8 mouse cellular contexts compared by ENCODE assay signal in the genomic region with DNA sequence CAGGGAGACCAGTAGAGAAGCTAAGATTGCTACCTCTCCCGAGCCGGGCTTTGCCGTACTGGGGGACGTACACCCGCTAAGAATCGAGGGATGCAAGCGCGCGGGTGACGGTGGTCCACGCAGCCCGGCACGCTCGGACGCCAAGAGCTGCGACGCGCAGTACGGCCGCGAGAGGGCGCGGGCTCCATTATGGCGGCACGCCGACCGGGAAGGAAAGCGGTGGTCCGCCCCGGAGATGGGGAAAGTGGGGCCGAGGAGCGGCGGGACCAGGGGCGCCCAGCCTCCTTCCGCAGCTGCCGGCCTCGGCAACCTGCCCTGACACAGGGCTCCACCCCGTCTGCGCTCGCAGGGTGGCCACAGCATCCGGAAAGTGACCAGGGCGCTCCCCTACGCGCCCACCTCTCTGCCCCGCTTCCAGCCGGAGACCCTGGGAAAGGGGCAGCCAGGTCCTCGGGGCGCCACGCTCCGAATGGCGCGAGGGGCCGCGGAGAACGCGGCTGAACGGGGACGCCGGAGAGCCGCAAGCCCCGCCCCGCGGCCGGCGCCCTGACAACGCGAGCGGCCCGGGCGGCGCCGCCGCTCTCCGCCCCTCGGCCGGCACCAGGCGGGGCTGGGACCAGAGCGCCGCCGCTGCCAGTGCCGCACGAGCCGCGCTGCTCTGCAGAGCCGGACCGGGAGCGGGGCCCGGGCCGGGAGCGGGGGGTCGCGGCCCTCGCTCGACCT. TPM values are rescaled to one million over a fixed set of nuclear protein-coding genes. Genes with fewer than 3 reads are reported as not detected.
A peak's percentile ranks its signal among the peaks of the same experiment; 100 is the strongest.
DNase-seq lines count a peak whose midpoint lies in the region; ATAC-seq and TF ChIP-seq lines count a peak whose summit lies in the region.

Gene Lpcat4 (plus strand): TSS at position 257 of the 723 bp plus-strand sequence.

- H3K79me2 ChIP-seq in heart, adult 2 months (replicated peaks; ENCODE audit: control insufficient read depth, insufficient read depth, low read length): no peaks in the 10 kb centered on the region

- ATAC-seq in embryonic facial prominence, embryonic 12.5 days (ENCODE audit: insufficient number of reproducible peaks, insufficient read depth, low FRiP score, low TSS enrichment): peak; percentile 83
- ATAC-seq in limb, embryonic 12.5 days (ENCODE audit: insufficient number of reproducible peaks, insufficient read depth, low FRiP score, low TSS enrichment, low read depth): peak; percentile 77
- ATAC-seq in midbrain, embryonic 14.5 days (ENCODE audit: low FRiP score, low TSS enrichment): peak; percentile 87

- H3K9me3 ChIP-seq in embryonic facial prominence, embryonic 12.5 days: no peaks in the 10 kb centered on the region
- no peaks in the 10 kb centered on the region for H3K9me3 ChIP-seq in limb, embryonic 12.5 days
- no peaks in the 10 kb centered on the region for H3K9me3 ChIP-seq in midbrain, embryonic 14.5 days (ENCODE audit: control insufficient read depth, low read length)

- peaks cover 7% of the 10 kb centered on the region for H3K4me1 ChIP-seq in embryonic facial prominence, embryonic 12.5 days
- no peaks in the 10 kb centered on the region; the same call in 1 of the 2 replicates for H3K4me1 ChIP-seq in heart, adult 2 months (ENCODE audit: control insufficient read depth, insufficient read depth, low read length)
- peaks cover 22% of the 10 kb centered on the region for H3K4me1 ChIP-seq in limb, embryonic 12.5 days (replicated peaks)
- 0 out of 2 replicates have a peak, but pooled peaks cover 4% of the 10 kb centered on the region for H3K4me1 ChIP-seq in midbrain, embryonic 14.5 days (ENCODE audit: control insufficient read depth, insufficient read depth, low read length)

- 0 out of 2 replicates have a peak, but pooled peaks have one; percentile 40 for TF ChIP-seq POLR2A in heart, adult 2 months (IDR thresholded peaks at IDR 0.05; ENCODE audit: insufficient read depth, low read depth, low read length)

- no peaks in the 10 kb centered on the region for H3K27me3 ChIP-seq in embryonic facial prominence, embryonic 12.5 days
- H3K27me3 ChIP-seq in heart, adult 2 months (ENCODE audit: control insufficient read depth, insufficient read depth, low read length): no peaks in the 10 kb centered on the region
- no peaks in the 10 kb centered on the region for H3K27me3 ChIP-seq in limb, embryonic 12.5 days
- no peaks in the 10 kb centered on the region for H3K27me3 ChIP-seq in midbrain, embryonic 14.5 days (ENCODE audit: control insufficient read depth, insufficient read depth, low read length)

- peak within 1 kb of the TSS; percentile 96 for H3K27ac ChIP-seq in embryonic facial prominence, embryonic 12.5 days
- peak within 1 kb of the TSS; percentile 87 for H3K27ac ChIP-seq in heart, adult 2 months
- H3K27ac ChIP-seq in limb, embryonic 12.5 days: peak within 1 kb of the TSS; percentile 96
- peak within 1 kb of the TSS; percentile 99 for H3K27ac ChIP-seq in midbrain, embryonic 14.5 days (replicated peaks; ENCODE audit: low read depth, low read length)

- H3K4me2 ChIP-seq in embryonic facial prominence, embryonic 12.5 days (replicated peaks): peak within 1 kb of the TSS; percentile 86
- peak within 1 kb of the TSS; percentile 88 for H3K4me2 ChIP-seq in limb, embryonic 12.5 days
- peak within 1 kb of the TSS; percentile 80 for H3K4me2 ChIP-seq in midbrain, embryonic 14.5 days (ENCODE audit: low read length)

- peaks cover 2% of the 10 kb centered on the region for H3K36me3 ChIP-seq in embryonic facial prominence, embryonic 12.5 days
- H3K36me3 ChIP-seq in heart, adult 2 months (ENCODE audit: control insufficient read depth, insufficient read depth, low read length): no peaks in the 10 kb centered on the region
- peaks cover 6% of the 10 kb centered on the region for H3K36me3 ChIP-seq in limb, embryonic 12.5 days
- peaks cover 14% of the 10 kb centered on the region for H3K36me3 ChIP-seq in midbrain, embryonic 14.5 days (ENCODE audit: control insufficient read depth, insufficient read depth, low read length)

- no peak for TF ChIP-seq EP300 in heart, adult 2 months (IDR thresholded peaks at IDR 0.05; ENCODE audit: insufficient read depth, low read depth, low read length)

- peak; percentile 100 for TF ChIP-seq CTCF in heart, adult 2 months (IDR thresholded peaks at IDR 0.05)

- DNase-seq in 3T3-L1 (ENCODE audit: low read depth, low spot score): peak; percentile 79
- DNase-seq in adrenal gland, postnatal 36 days: peak; percentile 87 to 91
- DNase-seq in heart, adult 2 months: peak; percentile 90 to 94
- peak; percentile 64 to 83 for DNase-seq in kidney, adult 8-10 months
- peak; percentile 97 for DNase-seq in midbrain, embryonic 14.5 days
- DNase-seq in spleen, adult 18-20 months: peak; percentile 75 to 88

- intact Hi-C loops in heart, adult 2 months (cut with DNase I): loop anchor here (1.0 to 2.0 kb wide), 3 partner anchors 22 to 253 kb away; partner anchors contain the start of genes Aven and Nop10

- WGBS in embryonic facial prominence, embryonic 12.5 days: under 1% methylated on average over 92 of the region's 94 CpGs
- WGBS in heart, adult 2 months: under 1% methylated on average over 92 of the region's 94 CpGs
- WGBS in limb, embryonic 12.5 days: under 1% methylated on average over 75 of the region's 94 CpGs
- under 1% methylated on average over 86 of the region's 94 CpGs for WGBS in midbrain, embryonic 14.5 days

- H3K4me3 ChIP-seq in embryonic facial prominence, embryonic 12.5 days: peak within 1 kb of the TSS; percentile 76
- peak within 1 kb of the TSS; percentile 98 for H3K4me3 ChIP-seq in heart, adult 2 months
- peak within 1 kb of the TSS; percentile 74 for H3K4me3 ChIP-seq in limb, embryonic 12.5 days (replicated peaks)
- peak within 1 kb of the TSS; percentile 71 for H3K4me3 ChIP-seq in midbrain, embryonic 14.5 days (replicated peaks; ENCODE audit: low read depth, low read length)

- peak within 1 kb of the TSS; percentile 77 for H3K9ac ChIP-seq in embryonic facial prominence, embryonic 12.5 days
- H3K9ac ChIP-seq in heart, adult 2 months (ENCODE audit: low read depth, low read length): peak within 1 kb of the TSS; percentile 81
- H3K9ac ChIP-seq in limb, embryonic 12.5 days (replicated peaks): peak within 1 kb of the TSS; percentile 80
- peak within 1 kb of the TSS; percentile 94 for H3K9ac ChIP-seq in midbrain, embryonic 14.5 days (replicated peaks; ENCODE audit: low read length)

RNA-seq across cellular contexts. Expression of gene Lpcat4, which starts in this region (rescaled TPM):
- total RNA-seq in adrenal gland, postnatal 36 days (2021): 1 to 10 TPM; 2.8 to 5.9 TPM
- polyA plus RNA-seq in embryonic facial prominence, embryonic 12.5 days (2016; fragmentation: Nextera tagmentation; extraction: Ambion mirVana): 15.1 and 17.7 TPM in 2 replicates
- total RNA-seq in heart, adult 2 months (2021): 1 to 10 TPM; 2.3 TPM
- 6.3 and 11.4 TPM in 2 replicates for polyA plus RNA-seq in heart, adult 2 months (2012; rRNA removed)
- 12.9 and 14.0 TPM in 2 replicates for polyA plus RNA-seq in limb, embryonic 12.5 days (2016; fragmentation: Nextera tagmentation; extraction: Ambion mirVana)
- polyA plus RNA-seq in midbrain, embryonic 14.5 days (2014; fragmentation: Nextera tagmentation; extraction: Ambion mirVana): 13.9 and 18.7 TPM in 2 replicates

Comparison
In these comparisons a context has a peak if more than half of its experiments do, and no peak if none do; other contexts are left out.
1. Peak in every context shown above with its lines: DNase-seq, ATAC-seq, H3K4me3 ChIP-seq and H3K27ac ChIP-seq.